Mouse (Mus musculus) ovary, adult 2 months (tissue): ENCODE measurements around the gene Pigq. TPM values are rescaled to one million over a fixed set of nuclear protein-coding genes. Genes with fewer than 3 reads are reported as not detected.

ENCODE experiments used
- polyA plus RNA-seq: library from polyadenylated mRNA; depleted of rRNA; stranded (reverse); fragments of >200 nt; gene quantifications from 2 replicates; pipeline ENCODE4 v1.2.3, GENCODE M21; 2012; rRNA removed

The Pigq gene
- polyA plus RNA-seq: 167 and 173 TPM in 2 replicates

GRCm38 (mm10) chr17:25944366-25945163, at the start of gene Pigq, which contains the start of gene Nhlrc4:
Pigq (minus strand) TSS chr17:25944936.
Nhlrc4 (minus strand) TSS chr17:25944961.

GRCm38 (mm10) chr17:25985306-25986294, 40.9 kb upstream of the Pigq start, which contains the start of gene Capn15:
Capn15 (minus strand) TSS chr17:25985796.

GRCm38 (mm10) chr17:25951803-25952623, 7.3 kb upstream of the Pigq start, which contains the start of gene A930017K11Rik:
A930017K11Rik (minus strand) TSS chr17:25952565.

GRCm38 (mm10) chr17:25919144-25919785, 25.5 kb downstream of the Pigq start, which contains the start of gene Rab40c:
Rab40c (minus strand) TSS chr17:25919727.

GRCm38 (mm10) chr17:25880196-25880910, 64.4 kb downstream of the Pigq start, which contains the start of gene Wfikkn1:
Wfikkn1 (minus strand) TSS chr17:25880858.

Other genes starting within 250 kb of the Pigq start
- gene Gng13, start 227.8 kb downstream of the Pigq start, polyA plus RNA-seq: 2.7 and 3.5 TPM in 2 replicates
- gene Chtf18, start 217.5 kb downstream of the Pigq start, polyA plus RNA-seq: 12.0 and 22.1 TPM in 2 replicates
- gene Rpusd1, start 217.3 kb downstream of the Pigq start, polyA plus RNA-seq: 82.3 and 86.0 TPM in 2 replicates
- gene Mslnl, start 208.9 kb downstream of the Pigq start, polyA plus RNA-seq: 0.94 and 1.2 TPM in 2 replicates
- gene Msln, start 190.6 kb downstream of the Pigq start, polyA plus RNA-seq: 33.2 and 39.7 TPM in 2 replicates
- 24.6 and 29.5 TPM in 2 replicates for gene Narfl, start 171.2 kb downstream of the Pigq start, polyA plus RNA-seq
- gene Haghl, start 159.3 kb downstream of the Pigq start, polyA plus RNA-seq: 86.4 and 90.9 TPM in 2 replicates
- gene Ccdc78, start 158.4 kb downstream of the Pigq start, polyA plus RNA-seq: 17.5 and 18.6 TPM in 2 replicates
- gene Fam173a, start 152.0 kb downstream of the Pigq start, polyA plus RNA-seq: 159 and 201 TPM in 2 replicates
- gene AC134908.4, start 149.3 kb downstream of the Pigq start, polyA plus RNA-seq: 2.5 TPM in 1 of 2 replicates, not detected in the other
- 100 and 135 TPM in 2 replicates for gene Metrn, start 147.8 kb downstream of the Pigq start, polyA plus RNA-seq
- gene Fbxl16, start 135.9 kb downstream of the Pigq start, polyA plus RNA-seq: 5.4 and 6.6 TPM in 2 replicates
- gene Wdr24, start 121.3 kb downstream of the Pigq start, polyA plus RNA-seq: 58.5 and 62.1 TPM in 2 replicates
- 68.4 and 97.3 TPM in 2 replicates for gene Jmjd8, start 116.1 kb downstream of the Pigq start, polyA plus RNA-seq
- gene Stub1, start 111.5 kb downstream of the Pigq start, polyA plus RNA-seq: 198 and 215 TPM in 2 replicates
- 62.2 and 86.4 TPM in 2 replicates for gene Rhbdl1, start 107.6 kb downstream of the Pigq start, polyA plus RNA-seq
- gene Gm20683, start 103.2 kb downstream of the Pigq start, polyA plus RNA-seq: 92.8 and 93.1 TPM in 2 replicates
- 128 and 135 TPM in 2 replicates for gene Rhot2, start 100.1 kb downstream of the Pigq start, polyA plus RNA-seq
- 96.6 and 108 TPM in 2 replicates for gene Wdr90, start 83.4 kb downstream of the Pigq start, polyA plus RNA-seq
- 280 and 319 TPM in 2 replicates for gene Mcrip2, start 76.2 kb downstream of the Pigq start, polyA plus RNA-seq
- gene Mettl26, start 69.9 kb downstream of the Pigq start, polyA plus RNA-seq: 252 TPM in 2 replicates
- 2.3 and 3.1 TPM in 2 replicates for gene Wfikkn1, start 64.1 kb downstream of the Pigq start, polyA plus RNA-seq
- 55.7 and 59.0 TPM in 2 replicates for gene Rab40c, start 25.2 kb downstream of the Pigq start, polyA plus RNA-seq
- 30.0 and 56.2 TPM in 2 replicates for gene Nhlrc4, start within 50 bp of the Pigq start, polyA plus RNA-seq
- 0.11 and 0.17 TPM in 2 replicates for gene A930017K11Rik, start 7.6 kb upstream of the Pigq start, polyA plus RNA-seq
- gene Capn15, start 40.9 kb upstream of the Pigq start, polyA plus RNA-seq: 76.4 and 78.9 TPM in 2 replicates
- gene Rab11fip3, start 124.6 kb upstream of the Pigq start, polyA plus RNA-seq: 38.3 and 41.6 TPM in 2 replicates
- gene Decr2, start 145.4 kb upstream of the Pigq start, polyA plus RNA-seq: 15.3 and 15.4 TPM in 2 replicates
- gene Nme4, start 150.7 kb upstream of the Pigq start, polyA plus RNA-seq: 57.7 and 61.7 TPM in 2 replicates
- gene Tmem8, start 168.4 kb upstream of the Pigq start, polyA plus RNA-seq: 40.3 and 47.3 TPM in 2 replicates
- 95.9 and 102 TPM in 2 replicates for gene Mrpl28, start 178.6 kb upstream of the Pigq start, polyA plus RNA-seq
- gene Axin1, start 193.8 kb upstream of the Pigq start, polyA plus RNA-seq: 24.2 and 26.3 TPM in 2 replicates